Mouse (Mus musculus): ENCODE results near the gene Abhd13. TPM values are rescaled to one million over a fixed set of nuclear protein-coding genes. Genes with fewer than 3 reads are reported as not detected.
A peak's percentile ranks its signal among the peaks of the same experiment; 100 is the strongest.

Abhd13 gene
- polyA plus RNA-seq (2016; fragmentation: Nextera tagmentation; extraction: Ambion mirVana): 8.3 and 8.5 TPM in 2 replicates

DNA sequence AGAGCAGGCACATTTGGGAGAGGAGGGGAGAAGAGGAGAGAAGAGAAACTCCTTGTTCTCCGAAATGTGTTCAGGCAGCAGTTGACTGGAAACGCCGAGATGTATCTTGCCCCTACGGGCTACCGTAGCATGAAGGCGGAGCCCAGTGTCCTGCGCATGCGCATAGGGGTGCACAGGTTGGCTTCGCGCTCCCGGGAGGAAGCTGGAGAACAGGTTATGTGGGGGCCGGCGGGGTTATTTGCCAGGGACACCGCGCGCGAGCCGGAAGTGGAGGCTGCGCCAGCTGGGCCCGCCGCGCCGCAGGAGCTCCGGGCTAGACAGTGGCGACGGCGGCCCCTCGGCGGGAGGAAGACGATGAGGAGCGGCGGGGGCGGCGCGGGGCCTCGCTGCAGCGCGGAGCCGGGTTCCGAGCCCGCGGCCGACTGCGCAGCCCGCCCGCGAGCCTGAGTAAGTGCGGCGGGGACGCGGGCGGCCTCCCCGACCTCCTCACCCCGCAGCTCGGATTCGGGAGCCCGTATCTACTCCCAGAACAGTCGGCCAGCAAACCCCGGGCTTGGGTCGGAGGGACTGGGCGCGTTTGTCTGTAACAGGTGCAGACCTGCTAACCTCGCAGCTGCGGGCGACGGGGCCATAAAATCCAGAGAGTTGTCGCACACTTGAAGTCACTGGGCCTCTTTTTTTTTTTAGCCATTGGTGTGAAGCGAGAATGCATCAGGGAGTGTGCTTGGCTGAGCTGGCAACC, at the start of gene Abhd13, which contains the start of gene Lig4:
Gene Abhd13, plus strand, starts transcription at position 135 of the 742 bp plus-strand sequence.
Gene Lig4, minus strand, starts transcription at position 114 of the 742 bp plus-strand sequence.
- peak within 1 kb of the TSS; percentile 88 for H3K27ac ChIP-seq
- under 1% methylated on average over 68 of the region's 68 CpGs for WGBS (ENCODE audit: insufficient replicate concordance)

DNA sequence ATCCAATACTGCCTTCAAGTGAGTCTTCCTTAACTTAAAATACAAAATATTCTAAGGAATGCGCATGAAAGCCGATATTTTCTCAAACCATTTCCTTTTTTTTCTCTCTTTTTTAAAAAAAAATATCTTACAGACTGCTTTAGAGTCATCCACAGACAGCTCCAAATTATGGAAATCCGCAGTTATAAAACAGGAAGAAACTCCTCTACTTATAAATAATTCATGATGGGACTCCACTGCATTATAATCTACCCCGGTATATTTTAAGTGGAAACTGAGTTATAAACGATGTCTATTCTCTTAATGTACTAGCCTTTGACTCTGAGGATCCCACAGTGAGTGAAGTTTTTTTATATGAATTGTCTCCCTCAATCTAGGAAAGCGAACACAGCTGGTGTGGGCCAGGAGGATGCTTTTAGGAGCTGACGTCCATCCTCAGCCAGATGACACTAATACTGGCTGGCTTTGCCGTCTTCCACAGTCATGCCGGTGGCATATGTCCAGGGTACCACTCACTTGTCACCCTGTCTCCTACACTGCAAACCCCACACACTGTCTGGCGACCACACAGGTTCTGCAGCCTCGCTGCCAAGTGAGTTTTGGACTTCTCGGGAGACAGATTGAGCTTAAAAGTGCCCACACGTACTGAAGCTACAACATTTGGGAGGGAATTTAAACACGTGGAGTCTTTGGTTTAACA, 47.6 kb upstream of the Abhd13 start:
- H3K27me3 ChIP-seq (replicated peaks): no peaks in the 10 kb centered on the region
- no peak overlapping the region for H3K4me2 ChIP-seq
- H3K36me3 ChIP-seq: no peaks in the 10 kb centered on the region
- H3K4me1 ChIP-seq: no peaks in the 10 kb centered on the region
- H3K27ac ChIP-seq: no peak overlapping the region
- 65% methylated on average over 14 of the region's 14 CpGs for WGBS (ENCODE audit: insufficient replicate concordance)
- no peak overlapping the region for H3K9ac ChIP-seq
- no peaks in the 10 kb centered on the region for H3K9me3 ChIP-seq (replicated peaks)
- ATAC-seq: no peak
- no peak overlapping the region for H3K4me3 ChIP-seq

More for the DNA sequence above, at the start of gene Abhd13, which contains the start of gene Lig4:
- H3K9ac ChIP-seq: peak within 1 kb of the TSS; percentile 90
- ATAC-seq: peak; percentile 70
- peaks cover 16% of the 10 kb centered on the region for H3K36me3 ChIP-seq
- peak within 1 kb of the TSS; percentile 85 for H3K4me2 ChIP-seq
- H3K9me3 ChIP-seq (replicated peaks): no peaks in the 10 kb centered on the region
- peaks cover 47% of the 10 kb centered on the region for H3K4me1 ChIP-seq
- peak within 1 kb of the TSS; percentile 90 for H3K4me3 ChIP-seq
- no peaks in the 10 kb centered on the region for H3K27me3 ChIP-seq (replicated peaks)

DNA sequence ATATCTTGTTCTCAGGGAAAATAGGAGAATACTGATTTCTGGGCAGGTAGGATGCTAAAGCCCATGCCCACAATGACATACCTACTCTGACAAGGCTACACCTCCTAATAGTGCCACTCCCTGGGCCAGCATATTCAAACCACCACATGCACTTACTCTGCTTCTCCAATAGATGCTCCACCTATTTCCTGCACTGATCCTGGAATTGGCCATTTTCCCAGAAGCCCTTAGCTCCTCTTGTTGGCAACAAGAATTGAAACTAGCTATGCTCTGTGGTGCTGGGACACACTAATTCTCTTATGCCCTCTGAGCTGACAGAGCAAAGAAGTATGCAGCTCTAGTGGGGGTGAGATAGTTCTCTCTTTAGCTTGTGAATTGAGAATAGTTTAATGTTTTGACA, 44.8 kb upstream of the Abhd13 start:
- Histone ChIP-seq H3K4me3 (no peak overlapping the region), H3K36me3 (no peaks in the 10 kb centered on the region), H3K27ac (no peak overlapping the region), H3K4me1 (no peaks in the 10 kb centered on the region), H3K4me2 (no peak overlapping the region), H3K9ac (no peak overlapping the region), H3K27me3 (replicated peaks) (no peaks in the 10 kb centered on the region), H3K9me3 (replicated peaks) (no peaks in the 10 kb centered on the region)
- no peak for ATAC-seq

DNA sequence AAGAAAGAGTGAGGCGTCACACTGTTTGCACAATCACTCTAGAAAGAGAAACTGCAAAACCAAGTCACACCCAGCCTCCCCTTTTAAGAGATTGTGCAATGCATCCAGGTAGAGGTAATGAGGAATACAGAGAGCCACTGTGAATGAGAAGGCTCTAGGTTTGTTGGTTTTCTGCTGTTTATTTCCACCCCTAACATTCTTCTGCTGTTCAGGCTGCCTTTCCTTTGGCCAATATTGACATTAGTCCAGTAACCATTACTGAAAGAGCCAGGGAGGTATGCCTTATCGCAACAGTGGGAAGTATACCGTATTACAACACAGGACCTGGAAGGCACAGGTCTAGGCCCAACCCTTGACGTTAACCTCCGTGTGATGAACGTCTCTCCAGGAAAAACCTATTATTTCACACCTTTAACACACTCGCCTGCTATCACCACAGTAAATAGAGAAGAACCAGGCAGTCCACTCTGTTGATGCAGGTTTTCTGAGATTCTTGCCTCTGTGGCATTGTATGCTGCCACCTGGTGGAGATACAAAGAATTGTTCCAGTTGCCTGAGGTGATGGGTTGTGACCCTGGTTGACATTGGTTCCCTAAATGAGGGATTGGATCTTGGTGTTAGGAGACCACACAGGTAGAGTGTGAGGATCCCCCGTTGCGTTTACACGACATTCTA, 42.5 kb upstream of the Abhd13 start:
- Histone ChIP-seq H3K27ac (no peak overlapping the region), H3K27me3 (replicated peaks) (no peaks in the 10 kb centered on the region), H3K9ac (no peak overlapping the region), H3K4me3 (no peak overlapping the region), H3K4me2 (no peak overlapping the region), H3K4me1 (no peaks in the 10 kb centered on the region), H3K36me3 (no peaks in the 10 kb centered on the region), H3K9me3 (replicated peaks) (no peaks in the 10 kb centered on the region)
- peak; percentile 65 for ATAC-seq
- 31% methylated on average over 10 of the region's 10 CpGs for WGBS (ENCODE audit: insufficient replicate concordance)

DNA sequence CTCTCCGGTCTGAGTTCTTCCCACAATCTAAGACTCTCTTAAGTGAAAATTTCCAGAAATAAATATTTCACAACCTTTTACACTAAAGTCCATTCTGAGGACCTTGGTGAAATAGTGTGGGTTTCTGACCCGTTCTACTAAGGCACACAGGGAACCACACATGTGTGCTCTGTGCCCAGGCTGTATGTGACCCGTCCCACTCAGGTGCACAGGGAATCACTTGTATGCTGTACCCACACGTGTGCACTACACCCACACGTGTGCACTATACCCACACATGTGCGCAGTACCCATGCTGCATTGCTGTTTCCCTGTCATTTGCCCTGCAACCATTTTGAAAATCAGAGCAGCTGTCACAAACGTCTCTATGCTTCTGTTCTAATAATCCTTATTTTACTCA, 41.9 kb upstream of the Abhd13 start:
- no peaks in the 10 kb centered on the region for H3K27me3 ChIP-seq (replicated peaks)
- H3K27ac ChIP-seq: no peak overlapping the region
- H3K4me2 ChIP-seq: no peak overlapping the region
- no peaks in the 10 kb centered on the region for H3K9me3 ChIP-seq (replicated peaks)
- H3K4me3 ChIP-seq: no peak overlapping the region
- H3K9ac ChIP-seq: no peak overlapping the region
- no peak for ATAC-seq
- no peaks in the 10 kb centered on the region for H3K36me3 ChIP-seq
- H3K4me1 ChIP-seq: no peaks in the 10 kb centered on the region
- WGBS (ENCODE audit: insufficient replicate concordance): 47% methylated on average over 7 of the region's 7 CpGs

DNA sequence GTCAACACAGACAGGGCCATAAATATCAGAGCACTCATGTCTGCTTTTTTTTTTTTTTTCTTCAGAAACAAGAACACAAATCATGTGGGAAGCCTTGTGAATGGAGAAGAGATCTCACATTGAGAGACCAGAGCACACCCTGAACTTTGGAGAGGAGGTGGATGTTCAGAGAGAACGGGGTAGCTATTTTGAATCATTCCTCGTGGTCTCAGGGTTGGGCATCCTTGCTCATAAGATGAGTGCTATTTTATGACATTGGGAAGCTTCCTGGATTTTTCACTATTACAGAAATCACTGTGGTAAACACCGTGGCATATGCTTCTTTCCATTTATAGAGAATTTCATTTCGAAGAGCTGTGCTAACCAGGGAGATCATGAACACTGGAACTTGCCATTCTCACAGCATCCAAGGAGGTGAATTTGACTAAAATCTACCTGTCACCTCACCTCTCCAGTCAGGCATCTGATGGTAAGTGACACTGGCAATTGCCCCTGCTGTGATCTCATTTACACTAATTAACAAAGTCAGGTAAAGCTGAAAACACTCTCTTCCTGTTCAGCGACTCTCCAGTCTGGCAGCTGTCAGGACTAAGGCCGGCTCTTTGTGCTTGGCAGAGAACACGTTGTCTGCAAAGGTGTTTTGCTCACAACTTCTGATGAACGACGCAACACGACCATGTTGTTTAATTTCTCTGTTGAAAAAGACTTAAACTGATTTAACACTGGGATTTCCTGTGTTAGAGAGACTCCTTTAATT, 28.2 kb upstream of the Abhd13 start:
- Histone ChIP-seq H3K4me1 (no peaks in the 10 kb centered on the region), H3K9ac (no peak overlapping the region), H3K4me2 (no peak overlapping the region), H3K27ac (no peak overlapping the region), H3K36me3 (no peaks in the 10 kb centered on the region), H3K27me3 (replicated peaks) (no peaks in the 10 kb centered on the region), H3K4me3 (no peak overlapping the region), H3K9me3 (replicated peaks) (no peaks in the 10 kb centered on the region; the same call in 1 of the 2 replicates)
- WGBS (ENCODE audit: insufficient replicate concordance): 40% methylated on average over 10 of the region's 10 CpGs
- no peak for ATAC-seq

DNA sequence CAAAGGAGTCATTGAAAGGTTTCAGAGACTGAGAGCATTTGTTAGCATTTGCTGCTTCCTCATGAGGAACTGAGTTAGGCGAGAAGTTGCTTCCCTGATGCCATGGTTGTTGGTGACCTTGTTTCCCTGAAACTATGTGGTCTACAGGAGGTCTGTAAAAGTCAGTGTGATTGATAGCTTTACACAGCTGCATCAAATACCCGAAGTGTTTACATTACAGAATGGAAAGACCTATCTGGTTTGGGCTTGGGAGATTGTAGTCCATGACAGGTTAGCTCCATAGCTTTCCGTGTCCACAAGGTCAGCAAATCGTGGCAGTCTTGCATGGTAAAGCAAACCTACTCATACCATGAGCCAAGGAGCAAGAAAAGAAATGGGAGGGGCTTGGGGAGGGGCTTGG, 19.2 kb upstream of the Abhd13 start:
- H3K27me3 ChIP-seq (replicated peaks): no peaks in the 10 kb centered on the region
- no peaks in the 10 kb centered on the region for H3K36me3 ChIP-seq
- H3K9me3 ChIP-seq (replicated peaks): no peaks in the 10 kb centered on the region
- H3K9ac ChIP-seq: no peak overlapping the region
- 53% methylated on average over 4 of the region's 4 CpGs for WGBS (ENCODE audit: insufficient replicate concordance)
- ATAC-seq: no peak
- H3K4me2 ChIP-seq: no peak overlapping the region
- no peaks in the 10 kb centered on the region for H3K4me1 ChIP-seq
- no peak overlapping the region for H3K4me3 ChIP-seq
- H3K27ac ChIP-seq: no peak overlapping the region

DNA sequence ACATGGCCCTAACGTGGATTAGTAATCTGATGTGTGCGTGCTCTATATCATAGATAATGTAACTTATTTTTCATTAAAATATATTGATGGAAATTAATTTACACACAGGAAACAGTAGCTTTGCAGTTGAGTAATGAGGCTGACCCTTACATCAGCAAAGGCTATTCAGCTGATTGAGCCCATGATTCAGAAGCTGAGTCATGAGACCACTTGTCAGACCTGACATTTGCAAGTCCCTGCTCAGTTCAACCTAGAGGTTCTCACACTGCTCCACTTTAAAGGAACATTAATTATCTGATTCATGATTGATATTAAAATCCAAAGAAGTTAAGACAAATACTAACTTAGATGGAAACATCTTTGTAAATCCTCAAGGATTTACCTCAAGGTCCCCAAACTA, 17.6 kb upstream of the Abhd13 start:
- Histone ChIP-seq H3K9me3 (replicated peaks) (no peaks in the 10 kb centered on the region), H3K27me3 (replicated peaks) (no peaks in the 10 kb centered on the region), H3K27ac (no peak overlapping the region), H3K4me1 (no peaks in the 10 kb centered on the region), H3K9ac (no peak overlapping the region), H3K4me2 (no peak overlapping the region), H3K4me3 (no peak overlapping the region), H3K36me3 (no peaks in the 10 kb centered on the region)
- 63% methylated on average over 2 of the region's 2 CpGs for WGBS (ENCODE audit: insufficient replicate concordance)
- ATAC-seq: no peak

DNA sequence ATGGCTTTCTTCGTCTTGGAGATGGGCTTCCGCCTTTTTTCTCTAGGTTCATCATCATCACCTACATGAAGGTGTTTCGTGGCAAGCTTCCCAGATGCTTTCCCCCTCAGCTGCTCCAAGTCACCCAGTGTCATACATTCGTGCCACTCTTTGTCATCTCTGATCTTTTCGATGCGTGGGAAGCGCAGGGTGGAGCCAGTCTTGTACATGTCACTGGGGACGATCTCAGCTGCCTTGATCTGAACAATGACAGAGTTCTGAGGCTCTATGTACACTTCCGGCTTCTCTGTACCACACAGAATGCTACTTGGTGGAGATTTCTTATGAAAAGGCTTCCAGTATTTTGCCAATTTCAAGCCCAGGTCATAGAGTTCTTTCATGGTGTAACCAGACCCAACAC, 5.6 kb upstream of the Abhd13 start:
- no peak overlapping the region for H3K4me3 ChIP-seq
- WGBS (ENCODE audit: insufficient replicate concordance): 83% methylated on average over 9 of the region's 9 CpGs
- H3K36me3 ChIP-seq: peaks cover 25% of the 10 kb centered on the region
- peaks cover 14% of the 10 kb centered on the region for H3K4me1 ChIP-seq
- H3K27me3 ChIP-seq (replicated peaks): no peaks in the 10 kb centered on the region
- no peak overlapping the region for H3K27ac ChIP-seq
- no peak overlapping the region for H3K4me2 ChIP-seq
- no peaks in the 10 kb centered on the region for H3K9me3 ChIP-seq (replicated peaks)
- H3K9ac ChIP-seq: no peak overlapping the region
- ATAC-seq: no peak

DNA sequence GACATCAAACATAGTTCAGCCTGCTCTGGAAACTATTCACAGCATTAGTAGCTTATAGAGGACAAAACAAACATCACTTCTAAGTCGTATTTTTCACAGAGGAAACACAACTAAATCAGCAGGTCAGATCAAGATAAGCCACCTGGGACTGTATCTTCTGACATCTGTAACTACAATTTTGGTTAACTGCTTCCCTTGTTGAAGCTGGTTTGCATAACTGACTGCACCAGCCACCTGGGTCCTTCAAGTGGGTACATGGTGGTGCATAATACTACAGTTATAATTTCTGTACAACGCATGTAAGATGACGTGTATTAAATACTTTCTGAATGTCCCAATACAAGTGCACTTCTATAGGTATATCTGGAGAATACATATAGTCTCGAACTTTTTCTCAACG, 2.2 kb upstream of the Abhd13 start:
- Histone ChIP-seq H3K9me3 (replicated peaks) (no peaks in the 10 kb centered on the region), H3K36me3 (peaks cover 25% of the 10 kb centered on the region), H3K27me3 (replicated peaks) (no peaks in the 10 kb centered on the region), H3K4me3 (peak overlapping the region; percentile 90), H3K4me1 (peaks cover 42% of the 10 kb centered on the region), H3K9ac (peak overlapping the region; percentile 75; the same call in 1 of the 2 replicates), H3K4me2 (peak overlapping the region; percentile 85), H3K27ac (no peak overlapping the region)
- 29% methylated on average over 5 of the region's 5 CpGs for WGBS (ENCODE audit: insufficient replicate concordance)
- no peak for ATAC-seq

DNA sequence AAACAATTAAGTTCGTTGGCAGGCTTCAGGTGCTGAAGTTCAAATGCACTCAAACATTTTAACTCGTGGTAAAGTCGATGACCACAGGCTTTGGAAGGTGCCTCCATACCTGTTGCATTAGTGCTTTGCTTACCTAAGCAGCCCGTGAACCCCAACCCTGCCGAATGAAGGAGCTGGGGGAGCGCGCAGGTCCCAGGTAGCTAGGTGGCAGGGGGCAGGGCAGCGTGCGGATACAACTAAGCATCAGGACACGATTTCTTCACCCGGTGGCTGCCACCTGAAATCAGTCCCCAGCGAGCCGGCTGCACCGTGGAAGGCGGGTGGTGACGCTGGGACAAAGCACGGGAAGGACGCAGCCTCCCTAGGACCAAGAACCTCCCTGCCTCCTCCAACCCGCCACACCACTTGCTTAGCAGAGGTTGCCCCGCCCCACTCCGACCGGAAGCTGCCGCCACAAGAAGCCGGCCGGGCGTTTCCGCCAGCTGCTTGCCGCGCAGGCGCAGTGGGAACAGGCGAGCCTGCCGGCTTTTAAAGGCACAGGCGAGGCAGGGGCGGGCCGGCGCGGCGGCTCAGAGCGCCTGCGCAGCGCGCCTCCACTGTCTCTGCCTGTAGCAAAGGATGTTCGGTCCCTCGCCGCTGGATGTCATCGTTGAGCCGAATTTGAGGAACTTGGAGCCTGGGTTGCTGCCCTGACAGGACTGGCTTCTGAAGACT, 1.5 kb upstream of the Abhd13 start:
- ATAC-seq: peak; percentile 93
- Histone ChIP-seq H3K9ac (peak overlapping the region; percentile 75), H3K9me3 (replicated peaks) (no peaks in the 10 kb centered on the region), H3K36me3 (peaks cover 23% of the 10 kb centered on the region), H3K4me3 (peak overlapping the region; percentile 90), H3K27me3 (replicated peaks) (no peaks in the 10 kb centered on the region), H3K4me1 (peaks cover 47% of the 10 kb centered on the region), H3K27ac (peak overlapping the region; percentile 48; the same call in 1 of the 2 replicates), H3K4me2 (peak overlapping the region; percentile 85)
- under 1% methylated on average over 47 of the region's 47 CpGs for WGBS (ENCODE audit: insufficient replicate concordance)

Measured in liver, embryonic 12.5 days (tissue).